Mouse (Mus musculus) E14TG2a.4 (cell line): ENCODE results near the gene Acot4.

Experiments
- CTCF ChIP-seq: conservative IDR thresholded peaks from 2 replicates; pipeline ENCODE4 v1.5.1; 2014; ENCODE audit warnings: low read length
- NANOG ChIP-seq: IDR thresholded peaks from 2 replicates; pipeline ENCODE4 v1.6.1; 2014; ENCODE audit warnings: borderline replicate concordance, low read length, mixed read lengths

- TF ChIP-seq CTCF (no peak), NANOG (no peak)
These were observed 24.2 kb downstream of the Acot4 start for GRCm38 (mm10) chr12:84062336-84062735.
